Mouse (Mus musculus) frontal cortex, postnatal 10 days (tissue): Measurements from ENCODE around the gene Hnrnpul1.
"Not testable (repeated sequence)": the region's sequence is repeated elsewhere in the genome, so short reads cannot be mapped to it uniquely, and the experiment has no call there.

Experiments
- DNase-seq, 2 experiments: peaks; one replicate each; pipeline ENCODE4 v3.0.0; 2022; ENCODE audit warnings: low spot score in 2 of 2, mixed read lengths in 1 of 2

Gene Hnrnpul1

DNA sequence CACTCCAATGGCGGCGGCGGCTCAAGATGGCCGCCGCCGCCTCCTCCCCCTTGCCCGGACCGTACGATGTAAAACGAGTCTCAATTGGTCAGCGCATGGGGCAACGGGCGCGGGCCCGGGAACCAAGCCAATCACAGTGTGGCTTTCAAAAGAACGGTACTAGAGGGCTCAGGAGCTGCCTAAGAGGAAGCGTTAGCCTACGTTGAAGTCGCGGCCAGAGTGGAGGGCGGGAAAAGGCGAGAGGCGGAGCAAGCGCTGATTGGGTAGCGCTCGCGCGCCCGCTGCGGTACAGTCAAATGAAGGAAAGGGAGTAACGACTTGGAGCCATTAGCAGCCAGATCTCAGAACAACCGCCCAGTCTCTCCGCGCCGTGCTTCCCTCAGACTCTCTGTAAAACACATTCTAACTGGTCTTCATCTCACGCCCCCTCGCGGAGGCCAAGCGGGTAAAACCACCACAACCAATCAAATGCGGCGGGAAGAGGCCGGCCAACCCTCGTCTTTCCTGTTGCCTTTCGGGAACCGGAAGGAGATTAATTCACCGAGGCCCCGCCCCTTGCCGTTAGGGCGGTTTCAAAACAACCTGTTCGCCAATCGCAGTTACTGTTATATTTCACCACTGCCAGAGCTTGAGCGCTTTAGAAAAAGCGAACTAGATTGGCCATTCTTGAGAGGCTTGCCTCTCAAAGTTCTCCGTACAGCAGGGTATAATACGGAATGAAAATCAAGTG, at the start of gene Hnrnpul1:
Gene Hnrnpul1, minus strand, starts transcription at position 20 of the 730 bp plus-strand sequence.
- DNase-seq: peak; percentile 99

DNA sequence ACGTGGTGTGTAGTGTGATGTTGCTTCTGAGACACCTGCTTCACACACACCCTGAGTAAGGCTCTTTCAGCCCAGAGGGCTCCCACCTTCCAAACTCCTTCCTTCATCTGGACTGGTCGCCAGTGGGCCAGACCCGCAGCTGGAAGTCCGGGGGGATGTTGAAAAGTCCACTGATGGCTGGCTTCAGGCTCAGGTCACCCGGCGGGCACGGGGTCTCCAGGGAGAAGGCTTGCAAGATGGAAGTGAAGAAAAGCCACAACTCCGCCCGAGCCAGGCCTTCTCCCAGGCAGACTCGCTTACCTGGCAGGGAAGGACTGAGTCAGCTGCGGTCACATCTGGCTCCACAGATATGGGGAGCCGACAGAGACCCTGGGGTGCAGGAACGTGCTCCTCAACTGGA, 48.9 kb upstream of the Hnrnpul1 start:
- DNase-seq: no peak

- no peak for DNase-seq
Observed at GRCm38 (mm10) chr7:25802241-25803125, 47.9 kb upstream of the Hnrnpul1 start.

- no peak for DNase-seq
Observed at GRCm38 (mm10) chr7:25801031-25801430, 46.5 kb upstream of the Hnrnpul1 start.

GRCm38 (mm10) chr7:25799369-25799768, 44.8 kb upstream of the Hnrnpul1 start:
- DNase-seq: no peak

DNA sequence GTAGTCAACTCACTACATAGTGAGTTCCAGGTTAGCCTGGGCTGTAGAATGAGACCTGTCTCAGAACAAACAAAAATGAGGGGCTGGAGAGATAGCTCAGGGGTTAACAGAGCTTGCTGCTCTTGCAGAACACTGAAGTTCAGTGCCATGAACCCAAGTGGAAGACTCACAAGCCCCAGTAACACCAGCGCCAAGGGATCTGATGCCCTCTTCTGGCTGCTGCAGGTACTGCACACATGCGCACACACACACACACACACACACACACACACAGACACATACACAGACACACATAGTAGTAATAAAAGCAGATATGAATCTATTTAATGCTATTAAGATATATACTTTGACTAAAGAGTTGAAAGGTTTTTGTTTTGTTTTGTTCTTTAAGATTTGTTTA, 44.0 kb upstream of the Hnrnpul1 start:
- no peak for DNase-seq

- no peak for DNase-seq
Observed at GRCm38 (mm10) chr7:25794775-25795174, 40.2 kb upstream of the Hnrnpul1 start.

GRCm38 (mm10) chr7:25793679-25794078, 39.1 kb upstream of the Hnrnpul1 start:
- DNase-seq: no peak

DNA sequence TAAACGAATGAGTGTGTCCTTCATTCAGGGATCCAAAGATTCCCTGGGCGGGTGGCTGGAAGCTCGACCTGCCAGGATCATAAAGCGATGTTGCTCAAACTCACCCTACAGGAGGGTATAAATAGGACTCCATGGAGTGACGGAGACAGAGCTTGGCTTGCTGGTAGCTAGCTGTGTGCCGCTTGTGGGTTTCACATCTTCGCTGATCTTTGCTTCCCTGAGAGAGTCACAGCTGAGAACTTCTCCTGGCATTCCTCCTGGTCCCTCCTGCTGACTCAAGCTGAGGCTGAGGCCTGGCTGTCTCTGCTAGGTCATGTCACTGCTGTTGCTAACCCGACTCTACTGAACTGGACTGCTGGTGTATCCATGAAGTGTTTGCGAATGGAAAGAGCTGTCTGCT, 38.4 kb upstream of the Hnrnpul1 start:
- DNase-seq: not testable (repeated sequence)

- no peak for DNase-seq
Observed at GRCm38 (mm10) chr7:25790615-25791014, 36.1 kb upstream of the Hnrnpul1 start.

DNA sequence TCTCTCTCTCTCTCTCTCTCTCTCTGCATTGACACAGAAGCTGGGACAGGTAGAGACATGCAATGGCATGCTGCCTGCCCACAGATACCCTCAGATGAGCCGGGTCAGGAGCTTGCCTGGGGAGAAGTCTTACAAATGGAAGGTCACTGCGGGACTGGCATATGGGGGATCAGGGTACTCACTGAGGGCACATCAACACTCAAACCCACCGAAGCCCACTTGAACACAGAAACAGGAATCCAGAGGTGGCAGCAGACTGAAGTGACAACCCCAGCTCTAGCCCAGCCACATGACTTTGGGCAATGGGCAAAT, 34.5 kb upstream of the Hnrnpul1 start:
- DNase-seq: no peak

DNA sequence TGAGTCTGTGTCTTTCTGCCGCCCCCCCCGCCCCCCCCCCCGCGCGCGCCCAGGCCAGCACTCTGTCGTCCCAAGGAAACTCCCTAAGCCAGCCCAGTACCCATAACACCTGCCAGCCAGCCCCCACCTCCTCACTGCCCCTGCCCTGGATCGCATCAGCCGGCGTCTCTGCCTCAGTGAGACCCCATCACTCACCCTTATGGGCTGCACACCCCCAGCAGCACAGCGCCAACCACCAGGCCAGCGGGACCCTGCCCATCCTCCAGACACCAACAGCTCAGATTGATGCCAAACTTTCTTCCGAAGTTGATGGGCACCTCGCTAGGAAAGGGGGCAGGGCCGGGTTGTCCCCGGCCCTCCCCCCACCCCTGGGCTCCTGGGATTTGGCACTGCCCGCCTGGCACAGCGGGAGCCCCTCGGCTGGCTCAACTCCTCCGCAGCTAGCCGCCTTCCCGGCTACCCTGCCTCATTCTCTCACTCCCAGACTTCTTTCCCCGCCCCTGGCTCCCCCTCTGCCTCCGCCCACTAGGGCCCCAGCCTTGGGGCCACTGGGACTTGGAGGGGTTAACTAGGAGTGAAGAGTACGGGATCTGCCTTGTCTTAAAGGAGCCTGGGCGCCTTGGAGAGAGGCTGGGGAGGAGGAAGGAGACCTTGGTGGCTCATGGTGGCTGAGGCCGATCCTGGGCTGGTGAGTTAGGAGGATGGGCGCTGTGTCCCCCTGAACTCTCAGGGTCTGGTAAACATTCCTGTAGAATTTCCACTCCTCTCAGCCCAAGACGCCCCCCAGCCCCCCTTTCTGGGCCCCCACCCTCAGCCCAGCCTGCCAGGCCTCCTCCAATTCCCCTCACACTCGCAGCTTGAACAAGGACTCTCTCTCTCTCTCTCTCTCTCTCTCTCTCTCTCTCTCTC, 33.9 kb upstream of the Hnrnpul1 start, which contains the start of gene Axl:
Gene Axl, minus strand, starts transcription at position 486 of the 909 bp plus-strand sequence.
- peak; percentile 53 to 59 for DNase-seq

DNA sequence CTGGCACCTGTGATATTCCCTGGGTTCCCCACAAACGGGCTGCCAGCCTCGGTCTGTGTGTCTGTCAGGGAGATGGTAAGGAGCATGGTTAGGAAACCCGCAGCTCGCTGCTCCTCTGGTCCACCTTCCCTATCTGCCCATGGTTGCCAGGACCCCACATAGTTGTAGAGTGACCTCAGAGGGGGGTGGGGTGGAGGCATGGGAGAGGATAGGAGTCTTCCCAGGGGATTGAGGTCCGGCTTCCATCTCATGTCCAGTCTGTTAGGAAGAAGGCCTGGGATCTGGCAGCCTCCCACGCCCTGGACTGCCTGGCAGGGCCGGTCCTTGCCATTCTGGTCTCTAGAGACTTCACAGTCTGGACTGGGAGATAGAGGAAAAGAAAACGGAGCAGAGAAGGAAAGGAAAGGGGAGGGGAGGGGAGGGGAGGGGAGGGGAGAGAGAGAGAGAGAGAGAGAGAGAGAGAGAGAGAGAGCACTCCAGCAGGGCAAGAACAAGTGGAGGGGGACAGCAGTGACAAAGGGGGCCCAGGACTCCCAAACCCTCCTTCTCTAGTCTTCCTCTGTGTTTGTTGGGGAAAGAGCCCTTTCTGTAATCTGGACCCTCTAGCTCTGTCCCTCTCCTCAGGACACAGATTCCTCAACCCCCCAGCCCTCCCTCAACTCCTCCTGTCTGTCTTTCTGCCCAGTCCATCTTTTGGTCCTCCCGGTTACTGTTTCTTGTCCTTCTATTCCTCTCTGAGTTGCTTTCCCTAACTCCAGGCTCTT, 33.1 kb upstream of the Hnrnpul1 start:
- no peak for DNase-seq

DNA sequence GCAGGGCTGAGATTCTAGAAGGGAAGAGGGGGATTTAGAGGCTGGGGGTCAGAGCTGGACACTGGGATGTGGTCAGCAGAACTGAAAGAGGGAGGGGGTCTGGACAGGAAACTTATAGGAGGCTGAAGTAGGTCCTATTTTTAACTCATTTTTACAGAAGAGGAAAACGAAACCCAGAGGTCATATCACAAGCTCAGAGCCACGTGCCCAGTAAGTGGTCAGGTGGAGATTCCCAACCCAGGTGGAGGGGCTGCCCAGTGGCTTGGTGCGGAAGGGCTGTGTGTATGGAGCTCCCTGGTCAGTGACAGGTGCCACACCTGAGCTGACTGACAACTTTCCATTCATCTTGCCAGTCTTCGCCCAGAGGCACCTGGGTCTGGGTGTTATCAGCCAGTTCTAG, 32.4 kb upstream of the Hnrnpul1 start:
- DNase-seq: no peak

GRCm38 (mm10) chr7:25785752-25786151, 31.2 kb upstream of the Hnrnpul1 start:
- no peak for DNase-seq

DNA sequence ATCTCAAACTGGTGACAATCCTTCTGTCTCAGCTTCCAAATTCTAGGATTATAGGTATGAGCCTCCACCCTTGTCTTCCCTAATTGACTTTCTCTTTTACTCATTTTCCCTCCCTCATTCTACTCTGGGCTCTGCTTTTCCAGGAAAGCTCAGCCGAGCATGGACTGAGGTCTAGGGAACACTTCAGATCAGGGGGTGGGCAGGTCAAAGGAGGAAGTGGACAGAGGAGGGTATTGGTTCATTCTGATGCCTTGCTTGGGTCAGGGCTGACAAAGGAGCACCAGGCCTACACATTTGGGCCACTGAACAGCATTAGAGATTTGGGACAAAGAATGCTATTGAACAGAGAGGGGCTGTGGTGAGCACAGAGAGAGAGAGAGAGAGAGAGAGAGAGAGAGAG, 30.3 kb upstream of the Hnrnpul1 start:
- DNase-seq: no peak

GRCm38 (mm10) chr7:25783746-25784145, 29.2 kb upstream of the Hnrnpul1 start:
- DNase-seq: no peak

DNA sequence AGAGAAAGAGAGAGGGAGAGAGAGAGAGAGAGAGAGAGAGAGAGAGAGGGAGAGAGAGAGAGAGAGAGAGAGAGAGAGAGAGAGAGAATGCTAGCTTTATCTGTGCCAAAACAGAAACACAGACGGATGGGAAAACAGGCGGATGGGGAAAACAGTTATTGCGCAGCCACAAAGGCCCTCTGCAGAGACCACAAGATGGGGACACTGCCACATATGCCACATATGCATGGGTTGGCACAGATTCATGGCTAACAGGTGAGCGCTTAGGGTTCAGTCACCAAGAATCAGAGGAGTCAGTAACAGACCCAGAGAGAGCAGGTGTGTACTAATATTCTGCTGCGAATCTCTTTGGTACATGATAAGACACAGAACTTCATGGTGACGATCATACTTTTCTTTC, 28.2 kb upstream of the Hnrnpul1 start:
- DNase-seq: no peak

- no peak for DNase-seq
Observed at GRCm38 (mm10) chr7:25781937-25782610, 27.5 kb upstream of the Hnrnpul1 start.

DNA sequence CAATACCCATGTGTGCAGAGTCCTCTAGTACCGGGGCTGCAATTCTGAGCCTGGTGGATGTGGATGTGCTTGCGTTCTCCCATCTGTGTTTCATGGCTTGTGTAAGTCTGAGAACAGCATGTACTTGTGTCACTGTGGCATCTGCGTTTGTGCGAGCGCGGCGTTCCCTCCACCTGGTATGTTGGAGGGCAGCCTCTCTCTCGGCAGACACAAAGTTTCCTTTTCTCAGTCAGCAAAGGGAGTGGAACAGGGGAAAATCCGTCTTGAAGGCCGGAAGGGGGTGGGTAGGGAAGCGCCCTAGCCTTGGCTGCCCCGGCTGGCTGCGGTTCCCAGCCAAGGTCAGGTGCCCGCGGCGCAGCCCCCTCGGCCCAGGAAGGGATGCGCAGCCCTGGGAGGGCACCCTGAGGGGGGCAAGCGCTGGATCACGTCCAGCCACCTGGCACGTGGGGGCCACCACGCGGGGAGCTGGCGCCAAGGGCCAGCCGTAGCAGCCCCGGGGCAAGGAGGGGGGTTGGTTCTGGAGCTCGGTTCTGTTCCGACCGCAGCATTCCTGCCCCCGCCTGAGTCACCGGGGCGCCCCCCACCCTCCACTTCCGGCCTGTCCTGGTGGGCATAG, 26.9 kb upstream of the Hnrnpul1 start:
- DNase-seq: peak in 1 of 2 experiments; percentile 37
